Mouse (Mus musculus): Measurements from ENCODE around the gene Sec31a.

GRCm38 (mm10) chr5:100373952-100374351 is 42.1 kb downstream of the Sec31a start:
- no peak for TF ChIP-seq EP300 (IDR thresholded peaks at IDR 0.05; ENCODE audit: low read depth)
- peak; percentile 80 for TF ChIP-seq CTCF (IDR thresholded peaks at IDR 0.05; ENCODE audit: low read depth)

Measured in liver, embryonic 14.5 days (tissue).